Mouse (Mus musculus): ENCODE results near the gene Bcam. TPM values are rescaled to one million over a fixed set of nuclear protein-coding genes. Genes with fewer than 3 reads are reported as not detected.

The Bcam gene
- polyA plus RNA-seq, 1 experiment from 2014 or later = 209 TPM

DNA sequence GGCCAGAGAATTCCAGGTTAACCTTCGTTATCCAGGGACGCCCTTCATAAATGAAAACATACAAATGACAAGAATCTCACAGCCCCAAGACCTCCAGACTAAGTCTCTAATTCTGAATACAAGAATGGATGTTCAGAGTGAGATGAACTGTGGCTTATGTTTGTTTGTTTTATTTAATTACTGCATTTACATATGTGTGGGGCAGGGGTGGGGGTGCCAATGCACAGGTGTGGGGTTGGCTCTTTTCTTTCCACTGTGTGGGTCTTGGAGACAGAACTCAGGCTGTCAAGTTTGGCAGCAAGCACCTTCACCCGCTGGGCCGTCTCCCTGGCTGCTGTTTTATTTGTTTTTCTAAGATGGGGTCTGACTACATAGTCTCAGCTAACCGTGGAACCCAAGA is 28.3 kb downstream of the Bcam start:
- Histone ChIP-seq H3K4me3 (ENCODE audit: low read depth, low read length) (no peak overlapping the region), H3K9me3 (ENCODE audit: low read depth, low read length) (no peaks in the 10 kb centered on the region), H3K27ac (ENCODE audit: low read depth) (no peak overlapping the region), H3K27me3 (ENCODE audit: insufficient read depth, low read length) (no peaks in the 10 kb centered on the region), H3K9ac (no peak overlapping the region), H3K4me2 (no peak overlapping the region), H3K4me1 (ENCODE audit: insufficient read depth) (peaks cover 15% of the 10 kb centered on the region), H3K36me3 (ENCODE audit: insufficient read depth) (peaks cover 44% of the 10 kb centered on the region)
- no peak for ATAC-seq (ENCODE audit: insufficient read depth)
- 30% methylated on average over 5 of the region's 5 CpGs for WGBS
- no peak for DNase-seq
- TF ChIP-seq CTCF (IDR thresholded peaks at IDR 0.05; ENCODE audit: low read depth) = no peak

DNA sequence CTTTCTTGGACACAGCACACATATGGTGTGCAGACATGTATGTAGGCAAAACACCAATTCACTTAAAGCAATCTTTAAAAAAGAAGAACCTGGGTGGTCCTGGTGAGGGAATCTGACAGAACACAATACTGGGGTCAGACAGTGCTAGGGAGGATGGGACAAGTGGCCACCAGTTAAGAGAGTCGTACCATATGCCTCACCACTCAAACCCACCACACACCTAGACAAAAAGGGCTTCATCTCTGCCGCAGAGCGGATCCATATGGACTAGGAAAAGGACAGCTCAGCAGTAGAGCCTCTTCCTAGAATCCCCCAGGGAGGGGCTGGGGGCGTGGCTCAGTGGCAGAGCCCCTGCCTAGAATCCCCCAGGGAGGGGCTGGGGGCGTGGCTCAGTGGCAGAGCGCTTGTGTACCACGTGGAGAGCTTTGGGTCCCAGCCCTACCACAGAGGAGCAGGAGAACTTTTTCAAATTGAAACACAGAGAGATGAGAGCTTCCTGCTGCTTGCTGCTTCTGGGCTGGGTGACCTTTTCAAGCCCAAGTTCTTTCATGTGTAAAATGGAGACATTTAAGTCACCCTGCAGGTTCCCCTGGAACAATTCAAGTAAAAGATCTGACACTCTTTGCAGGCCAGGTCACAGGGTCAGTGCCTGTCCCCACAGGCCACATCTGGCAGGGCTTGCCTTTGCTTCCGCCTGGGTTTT is 29.3 kb downstream of the Bcam start:
- Histone ChIP-seq H3K4me2 (peak overlapping the region; percentile 7; the same call in 1 of the 2 replicates), H3K27me3 (ENCODE audit: insufficient read depth, low read length) (no peaks in the 10 kb centered on the region), H3K4me3 (ENCODE audit: low read depth, low read length) (no peak overlapping the region), H3K9ac (no peak overlapping the region), H3K36me3 (ENCODE audit: insufficient read depth) (peaks cover 54% of the 10 kb centered on the region), H3K27ac (ENCODE audit: low read depth) (peak overlapping the region; percentile 15; the same call in 1 of the 2 replicates), H3K9me3 (ENCODE audit: low read depth, low read length) (no peaks in the 10 kb centered on the region), H3K4me1 (ENCODE audit: insufficient read depth) (0 out of 2 replicates have a peak, but pooled peaks cover 6% of the 10 kb centered on the region)
- ATAC-seq (ENCODE audit: insufficient read depth) = peak; percentile 64
- TF ChIP-seq CTCF (IDR thresholded peaks at IDR 0.05; ENCODE audit: low read depth) = no peak
- DNase-seq = peak; percentile 63
- 18% methylated on average over 8 of the region's 8 CpGs for WGBS

DNA sequence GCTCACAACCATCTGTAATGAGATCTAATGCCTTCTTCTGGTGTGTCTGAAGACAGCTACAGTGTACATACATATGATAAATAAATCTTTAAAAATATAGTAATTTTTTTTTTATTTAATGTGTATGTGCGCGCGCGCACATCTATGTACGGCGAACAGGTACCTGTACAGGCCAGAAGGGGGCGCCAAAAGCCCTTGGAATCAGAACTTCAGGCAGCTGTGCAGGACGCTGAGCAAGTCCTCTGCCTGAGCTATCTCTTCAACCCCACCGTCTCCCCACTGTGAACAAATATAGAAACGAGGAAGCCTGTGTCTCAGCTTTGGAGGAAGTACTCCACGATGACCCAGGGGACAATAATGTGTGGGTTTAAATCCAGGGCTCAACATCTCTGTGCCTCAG is 30.5 kb downstream of the Bcam start:
- Histone ChIP-seq H3K9ac (no peak overlapping the region), H3K27ac (ENCODE audit: low read depth) (no peak overlapping the region)
- peak; percentile 20 for DNase-seq

DNA sequence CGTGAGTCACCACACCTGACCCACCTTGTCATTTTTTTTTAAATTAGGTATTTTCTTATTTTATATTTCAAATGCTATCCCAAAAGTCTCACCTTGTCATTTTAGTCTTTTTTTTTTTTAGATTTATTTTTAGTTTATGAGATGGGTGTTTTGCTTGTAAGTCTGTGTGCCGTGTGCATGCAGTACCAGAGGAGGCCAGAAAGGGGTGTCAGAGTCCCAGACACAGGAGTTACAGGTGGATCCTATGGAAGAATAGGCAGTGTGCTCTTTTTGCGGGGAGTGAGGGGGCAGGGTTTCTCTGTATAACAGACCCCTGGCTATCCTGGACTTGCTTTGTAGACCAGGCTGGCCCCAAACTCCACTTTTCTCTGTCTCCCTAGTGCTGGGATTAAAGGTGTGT is 32.0 kb downstream of the Bcam start:
- ATAC-seq (ENCODE audit: insufficient read depth) (no peak), DNase-seq (no peak)
- TF ChIP-seq CTCF (IDR thresholded peaks at IDR 0.05; ENCODE audit: low read depth) = peak; percentile 49
- Histone ChIP-seq H3K4me1 (ENCODE audit: insufficient read depth) (0 out of 2 replicates have a peak, but pooled peaks cover 5% of the 10 kb centered on the region), H3K9me3 (ENCODE audit: low read depth, low read length) (no peaks in the 10 kb centered on the region), H3K36me3 (ENCODE audit: insufficient read depth) (peaks cover 70% of the 10 kb centered on the region), H3K27ac (ENCODE audit: low read depth) (no peak overlapping the region), H3K4me3 (ENCODE audit: low read depth, low read length) (no peak overlapping the region), H3K9ac (no peak overlapping the region), H3K4me2 (no peak overlapping the region), H3K27me3 (ENCODE audit: insufficient read depth, low read length) (no peaks in the 10 kb centered on the region)
- WGBS = 86% methylated on average over 3 of the region's 3 CpGs

More for the DNA sequence above, 30.5 kb downstream of the Bcam start:
- Histone ChIP-seq H3K36me3 (ENCODE audit: insufficient read depth) (peaks cover 62% of the 10 kb centered on the region), H3K4me2 (no peak overlapping the region), H3K27me3 (ENCODE audit: insufficient read depth, low read length) (no peaks in the 10 kb centered on the region), H3K4me3 (ENCODE audit: low read depth, low read length) (no peak overlapping the region), H3K9me3 (ENCODE audit: low read depth, low read length) (no peaks in the 10 kb centered on the region), H3K4me1 (ENCODE audit: insufficient read depth) (0 out of 2 replicates have a peak, but pooled peaks cover 5% of the 10 kb centered on the region)
- 83% methylated on average over 11 of the region's 11 CpGs for WGBS
- ATAC-seq (ENCODE audit: insufficient read depth) = no peak
- TF ChIP-seq CTCF (IDR thresholded peaks at IDR 0.05; ENCODE audit: low read depth) = peak; percentile 36

DNA sequence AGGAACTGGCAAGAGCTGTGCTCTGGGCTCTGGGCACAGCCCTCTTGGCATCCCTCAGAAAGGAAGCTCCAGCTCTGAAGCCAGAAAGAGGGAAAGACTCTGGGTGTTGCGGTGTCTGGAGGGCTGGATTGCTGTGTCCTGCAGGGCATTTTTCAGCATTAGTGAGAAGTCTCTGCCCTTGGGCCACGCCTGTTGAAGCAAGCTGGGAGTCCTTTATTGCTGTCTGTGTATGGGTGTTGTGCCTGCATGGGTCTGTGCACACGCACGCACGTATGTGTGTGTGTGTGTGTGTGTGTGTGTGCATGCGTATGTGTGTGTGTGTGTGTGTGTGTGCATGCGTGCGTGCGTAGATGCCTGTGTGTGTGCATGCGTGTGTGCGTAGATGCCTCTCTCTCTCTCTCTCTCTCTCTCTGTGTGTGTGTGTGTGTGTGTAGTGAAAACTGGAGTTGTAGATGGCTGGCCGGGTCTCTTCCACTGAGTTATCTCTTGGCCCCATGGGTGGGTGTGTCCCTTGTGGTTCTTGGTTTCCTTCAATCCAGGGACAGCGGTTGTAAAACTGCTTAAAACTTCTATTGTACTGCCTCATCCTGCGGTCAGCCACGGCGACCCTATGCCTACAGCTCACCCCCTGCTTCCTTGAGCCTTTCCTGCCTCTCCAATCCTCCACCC is 34.3 kb downstream of the Bcam start:
- TF ChIP-seq CTCF (IDR thresholded peaks at IDR 0.05; ENCODE audit: low read depth) = no peak
- no peak overlapping the region for H3K4me3 ChIP-seq (ENCODE audit: low read depth, low read length)
- H3K4me2 ChIP-seq = no peak overlapping the region
- H3K4me1 ChIP-seq (ENCODE audit: insufficient read depth) = no peaks in the 10 kb centered on the region
- no peaks in the 10 kb centered on the region for H3K27me3 ChIP-seq (ENCODE audit: insufficient read depth, low read length)
- H3K36me3 ChIP-seq (ENCODE audit: insufficient read depth) = peaks cover 75% of the 10 kb centered on the region
- H3K9me3 ChIP-seq (ENCODE audit: low read depth, low read length) = no peaks in the 10 kb centered on the region
- ATAC-seq (ENCODE audit: insufficient read depth) (no peak), DNase-seq (no peak)
- no peak overlapping the region for H3K27ac ChIP-seq (ENCODE audit: low read depth)
- WGBS = 85% methylated on average over 15 of the region's 16 CpGs
- H3K9ac ChIP-seq = no peak overlapping the region

DNA sequence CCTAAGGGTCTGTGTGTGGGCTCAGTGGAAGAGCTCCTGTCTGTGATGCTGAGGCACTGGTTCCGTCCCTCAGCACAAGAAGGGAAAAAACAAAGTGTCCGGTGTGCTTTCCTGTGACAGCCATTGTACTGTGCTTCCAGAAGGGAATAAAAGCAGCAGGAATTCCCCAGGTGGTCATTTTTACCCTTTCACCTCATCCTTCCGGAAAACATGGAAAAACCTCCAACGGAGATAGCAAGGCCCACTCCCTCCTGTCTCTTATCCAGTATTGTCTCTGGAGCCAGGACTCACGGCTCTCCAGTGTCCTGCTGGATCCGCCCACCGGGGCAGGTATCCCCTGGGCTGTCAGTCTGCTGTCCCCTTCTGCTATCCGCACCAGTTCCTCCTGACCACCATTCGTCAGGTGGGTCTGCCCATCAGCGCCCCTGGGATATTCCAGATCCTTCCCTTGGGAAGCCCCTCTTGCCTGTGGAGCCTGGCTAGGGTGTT is 36.6 kb downstream of the Bcam start:
- no peak for DNase-seq
- 86% methylated on average over 10 of the region's 10 CpGs for WGBS
- no peak overlapping the region for H3K4me2 ChIP-seq
- ATAC-seq (ENCODE audit: insufficient read depth) = no peak
- no peak overlapping the region for H3K4me3 ChIP-seq (ENCODE audit: low read depth, low read length)
- H3K36me3 ChIP-seq (ENCODE audit: insufficient read depth) = peaks cover 87% of the 10 kb centered on the region
- H3K27me3 ChIP-seq (ENCODE audit: insufficient read depth, low read length) = no peaks in the 10 kb centered on the region
- no peak for TF ChIP-seq CTCF (IDR thresholded peaks at IDR 0.05; ENCODE audit: low read depth)
- H3K9ac ChIP-seq = no peak overlapping the region
- H3K4me1 ChIP-seq (ENCODE audit: insufficient read depth) = no peaks in the 10 kb centered on the region
- H3K9me3 ChIP-seq (ENCODE audit: low read depth, low read length) = no peaks in the 10 kb centered on the region
- no peak overlapping the region for H3K27ac ChIP-seq (ENCODE audit: low read depth)

DNA sequence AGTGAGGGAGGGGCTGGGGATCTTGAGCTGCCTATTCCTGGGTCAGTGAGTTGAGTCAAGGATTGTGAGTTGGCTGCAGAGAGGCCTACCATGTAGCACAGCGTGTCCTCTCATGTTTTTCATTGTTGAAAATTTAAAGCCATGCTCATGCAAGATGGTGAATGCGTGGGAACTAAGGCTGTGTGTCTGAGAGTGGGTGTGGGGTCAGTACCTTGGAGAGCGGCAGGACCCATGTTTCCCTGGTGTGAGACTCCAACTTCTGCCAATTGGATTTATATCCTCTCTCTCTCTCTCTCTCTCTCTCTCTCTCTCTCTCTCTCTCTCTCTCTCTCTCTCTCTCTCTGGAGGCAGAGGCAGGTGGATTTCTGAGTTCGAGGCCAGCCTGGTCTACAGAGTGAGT is 44.3 kb downstream of the Bcam start:
- ATAC-seq (ENCODE audit: insufficient read depth) = no peak
- Histone ChIP-seq H3K27me3 (ENCODE audit: insufficient read depth, low read length) (no peaks in the 10 kb centered on the region), H3K27ac (ENCODE audit: low read depth) (no peak overlapping the region), H3K9me3 (ENCODE audit: low read depth, low read length) (peaks cover 2% of the 10 kb centered on the region; the same call in 1 of the 2 replicates), H3K4me1 (ENCODE audit: insufficient read depth) (no peaks in the 10 kb centered on the region), H3K9ac (no peak overlapping the region), H3K4me2 (no peak overlapping the region), H3K36me3 (ENCODE audit: insufficient read depth) (peaks cover 91% of the 10 kb centered on the region), H3K4me3 (ENCODE audit: low read depth, low read length) (no peak overlapping the region)
- DNase-seq = peak; percentile 28
- 80% methylated on average over 4 of the region's 4 CpGs for WGBS
- TF ChIP-seq CTCF (IDR thresholded peaks at IDR 0.05; ENCODE audit: low read depth) = no peak

Measured in lung, embryonic 14.5 days (tissue).